Mouse (Mus musculus) forebrain, embryonic 11.5 days (tissue): ENCODE results near the gene Eps8l2. TPM values are rescaled to one million over a fixed set of nuclear protein-coding genes. Genes with fewer than 3 reads are reported as not detected.

Source experiments
- ATAC-seq: fragments of 200-750 bp; cut with Nextera tagmentation; replicated peaks from 2 replicates; pipeline ENCODE4 v1.8.0; 2017; ENCODE audit warnings: moderate TSS enrichment; ENCODE audit not compliant: low FRiP score
- DNase-seq: peaks from one replicate; pipeline ENCODE4 v3.0.0-alpha.2; 2017; ENCODE audit warnings: low spot score
- H3K27ac ChIP-seq: fragments of 300-500 bp; sonication (generic); 2 replicates; pipeline ENCODE4 v1.5.1; 2014; ENCODE audit warnings: low read depth, low read length
- H3K27me3 ChIP-seq: fragments of 300-500 bp; sonication (generic); 2 replicates; pipeline ENCODE4 v1.6.1; 2014; ENCODE audit warnings: mild to moderate bottlenecking, low read length, mixed read lengths; ENCODE audit not compliant: control insufficient read depth, insufficient read depth
- H3K36me3 ChIP-seq: fragments of 300-500 bp; sonication (generic); 2 replicates; pipeline ENCODE4 v1.6.1; 2014; ENCODE audit warnings: mild to moderate bottlenecking, low read length, moderate library complexity, mixed read lengths; ENCODE audit not compliant: control insufficient read depth, insufficient read depth
- H3K4me1 ChIP-seq: fragments of 300-500 bp; sonication (generic); replicated peaks from 2 replicates; pipeline ENCODE4 v1.6.1; 2014; ENCODE audit warnings: low read length, mixed read lengths; ENCODE audit not compliant: control insufficient read depth, insufficient read depth
- H3K4me2 ChIP-seq: fragments of 300-500 bp; sonication (generic); 2 replicates; pipeline ENCODE4 v1.6.1; 2014; ENCODE audit warnings: low read depth, mild to moderate bottlenecking, low read length, moderate library complexity, mixed read lengths; ENCODE audit not compliant: severe bottlenecking
- H3K4me3 ChIP-seq: fragments of 300-500 bp; sonication (generic); 2 replicates; pipeline ENCODE4 v1.5.1; 2014; ENCODE audit warnings: low read depth, low read length
- H3K9ac ChIP-seq: fragments of 300-500 bp; sonication (generic); 2 replicates; pipeline ENCODE4 v1.6.1; 2014; ENCODE audit warnings: low read length
- H3K9me3 ChIP-seq: fragments of 300-500 bp; sonication (generic); 2 replicates; pipeline ENCODE4 v1.6.1; 2016; ENCODE audit warnings: low read length, mixed read lengths; ENCODE audit not compliant: control insufficient read depth
- WGBS: fragments of 180-500 bp; shearing (Covaris S2); extraction: QIAGEN DNeasy Blood & Tissue Kit; methylation state at CpG from one replicate; pipeline ENCODE4 v1.1.7; 2014; 5-methylcytosine and 5-hydroxymethylcytosine counted together
- polyA plus RNA-seq: library from polyadenylated mRNA; unstranded; fragments of >200 nt; fragmentation: Nextera tagmentation; extraction: Ambion mirVana; gene quantifications from 2 replicates; pipeline ENCODE4 v1.2.1, GENCODE M21; 2014

The Eps8l2 gene
- polyA plus RNA-seq, 1 experiment from 2014 or later = 2.5 TPM

GRCm38 (mm10) chr7:141326546-141327446 is 11.9 kb upstream of the Eps8l2 start:
- Histone ChIP-seq H3K36me3 (peaks cover 9% of the 10 kb centered on the region), H3K27ac (peak overlapping the region; percentile 99), H3K27me3 (no peaks in the 10 kb centered on the region), H3K9me3 (no peaks in the 10 kb centered on the region), H3K4me2 (peak overlapping the region; percentile 79), H3K4me1 (peaks cover 15% of the 10 kb centered on the region), H3K4me3 (peak overlapping the region; percentile 61), H3K9ac (peak overlapping the region; percentile 93)
- no peak for DNase-seq
- ATAC-seq = peak; percentile 25
- 5% methylated on average over 35 of the region's 35 CpGs for WGBS

- Histone ChIP-seq H3K4me2 (peak within 1 kb of the TSS; percentile 79), H3K27me3 (no peaks in the 10 kb centered on the region), H3K9me3 (no peaks in the 10 kb centered on the region), H3K4me1 (peaks cover 15% of the 10 kb centered on the region), H3K4me3 (peak within 1 kb of the TSS; percentile 61), H3K36me3 (peaks cover 2% of the 10 kb centered on the region; the same call in 1 of the 2 replicates), H3K27ac (peak within 1 kb of the TSS; percentile 99), H3K9ac (peak within 1 kb of the TSS; percentile 93)
- under 1% methylated on average over 105 of the region's 105 CpGs for WGBS
- DNase-seq = peak; percentile 99
- ATAC-seq = peak; percentile 95
Observed at GRCm38 (mm10) chr7:141327469-141328372, 11.0 kb upstream of the Eps8l2 start, which contains the start of the genes Deaf1 and Tmem80. Gene Deaf1 (minus strand): TSS chr7:141327690. Gene Tmem80 (plus strand): TSS chr7:141327739.

- Histone ChIP-seq H3K36me3 (no peaks in the 10 kb centered on the region; the same call in 1 of the 2 replicates), H3K4me3 (peak overlapping the region; percentile 61), H3K4me2 (peak overlapping the region; percentile 79), H3K9me3 (no peaks in the 10 kb centered on the region), H3K27me3 (no peaks in the 10 kb centered on the region), H3K27ac (peak overlapping the region; percentile 99), H3K4me1 (peaks cover 15% of the 10 kb centered on the region), H3K9ac (peak overlapping the region; percentile 93)
- no peak for DNase-seq
- peak; percentile 21 for ATAC-seq
- 18% methylated on average over 24 of the region's 24 CpGs for WGBS
Observed at GRCm38 (mm10) chr7:141328373-141328990, 10.2 kb upstream of the Eps8l2 start.

GRCm38 (mm10) chr7:141330706-141331105 is 8.0 kb upstream of the Eps8l2 start:
- no peak overlapping the region for H3K4me3 ChIP-seq
- H3K9ac ChIP-seq = no peak overlapping the region
- H3K4me2 ChIP-seq = no peak overlapping the region
- no peaks in the 10 kb centered on the region for H3K9me3 ChIP-seq
- no peak overlapping the region for H3K27ac ChIP-seq
- no peak for DNase-seq
- H3K36me3 ChIP-seq = no peaks in the 10 kb centered on the region; the same call in 1 of the 2 replicates
- no peaks in the 10 kb centered on the region for H3K27me3 ChIP-seq
- ATAC-seq = no peak
- H3K4me1 ChIP-seq = peaks cover 15% of the 10 kb centered on the region

GRCm38 (mm10) chr7:141331990-141332389 is 6.7 kb upstream of the Eps8l2 start:
- H3K27me3 ChIP-seq = no peaks in the 10 kb centered on the region
- H3K9me3 ChIP-seq = no peaks in the 10 kb centered on the region
- DNase-seq (no peak), ATAC-seq (no peak)
- H3K27ac ChIP-seq = no peak overlapping the region
- no peak overlapping the region; the same call in 1 of the 2 replicates for H3K9ac ChIP-seq
- WGBS = 89% methylated on average over 6 of the region's 6 CpGs
- H3K4me1 ChIP-seq = peaks cover 4% of the 10 kb centered on the region; the same call in 1 of the 2 replicates
- no peaks in the 10 kb centered on the region; the same call in 1 of the 2 replicates for H3K36me3 ChIP-seq
- no peak overlapping the region for H3K4me2 ChIP-seq
- H3K4me3 ChIP-seq = no peak overlapping the region

GRCm38 (mm10) chr7:141335044-141335579 is 3.6 kb upstream of the Eps8l2 start:
- Histone ChIP-seq H3K27ac (no peak overlapping the region), H3K4me3 (no peak overlapping the region), H3K36me3 (no peaks in the 10 kb centered on the region; the same call in 1 of the 2 replicates), H3K4me1 (0 out of 2 replicates have a peak, but pooled peaks cover 4% of the 10 kb centered on the region), H3K4me2 (no peak overlapping the region), H3K27me3 (peaks cover 7% of the 10 kb centered on the region), H3K9me3 (no peaks in the 10 kb centered on the region), H3K9ac (no peak overlapping the region)
- 86% methylated on average over 2 of the region's 2 CpGs for WGBS
- no peak for DNase-seq
- no peak; the same call in 1 of the 2 replicates for ATAC-seq

GRCm38 (mm10) chr7:141335682-141336081 is 3.0 kb upstream of the Eps8l2 start:
- Histone ChIP-seq H3K36me3 (no peaks in the 10 kb centered on the region; the same call in 1 of the 2 replicates), H3K27ac (no peak overlapping the region), H3K9me3 (no peaks in the 10 kb centered on the region), H3K4me2 (no peak overlapping the region), H3K4me3 (no peak overlapping the region), H3K27me3 (peaks cover 7% of the 10 kb centered on the region), H3K9ac (no peak overlapping the region), H3K4me1 (0 out of 2 replicates have a peak, but pooled peaks cover 4% of the 10 kb centered on the region)
- no peak for ATAC-seq
- no peak for DNase-seq
- WGBS = 92% methylated on average over 4 of the region's 4 CpGs
